Mouse (Mus musculus) bone marrow, adult 2 months (tissue): ENCODE results near the gene Abca1. TPM values are rescaled to one million over a fixed set of nuclear protein-coding genes. Genes with fewer than 3 reads are reported as not detected.

Experiments
- H3K27ac ChIP-seq: fragments of 200-500 bp; 2 replicates; pipeline ENCODE4 v1.5.1; 2012; ENCODE audit warnings: low read depth, mild to moderate bottlenecking, control low read depth, inconsistent platforms, low read length; ENCODE audit not compliant: control insufficient read depth, poor library complexity, insufficient read depth
- H3K4me1 ChIP-seq: fragments of 200-500 bp; 2 replicates; pipeline ENCODE4 v1.6.1; 2011; ENCODE audit warnings: low read length; ENCODE audit not compliant: control insufficient read depth, insufficient read depth
- H3K4me3 ChIP-seq: fragments of 200-500 bp; replicated peaks from 2 replicates; pipeline ENCODE3; 2011; ENCODE audit warnings: mild to moderate bottlenecking, low read depth, low read length, control low read depth; ENCODE audit not compliant: control insufficient read depth
- CTCF ChIP-seq: fragments of 200-500 bp; IDR thresholded peaks from 2 replicates; pipeline ENCODE4 v1.5.1; 2011; ENCODE audit warnings: low read length, control low read depth; ENCODE audit not compliant: control insufficient read depth, insufficient read depth
- POLR2A ChIP-seq: fragments of 200-500 bp; IDR thresholded peaks from 2 replicates; pipeline ENCODE4 v1.6.1; 2011; ENCODE audit warnings: low read depth, mild to moderate bottlenecking, control low read depth, low read length, borderline replicate concordance; ENCODE audit not compliant: control insufficient read depth
- WGBS: fragments of 180-500 bp; shearing (Covaris S2); methylation state at CpG from one replicate; pipeline ENCODE4 v1.1.7; 2018; 5-methylcytosine and 5-hydroxymethylcytosine counted together
- polyA plus RNA-seq: library from polyadenylated mRNA; stranded (reverse); fragments of >200 nt; gene quantifications from 2 replicates; pipeline ENCODE4 v1.2.4, GENCODE M21; 2011; ENCODE audit warnings: low replicate concordance; ENCODE audit not compliant: missing spikeins, insufficient read depth, insufficient read length

Abca1 gene
- polyA plus RNA-seq, 1 experiment, result 4.9 TPM

DNA sequence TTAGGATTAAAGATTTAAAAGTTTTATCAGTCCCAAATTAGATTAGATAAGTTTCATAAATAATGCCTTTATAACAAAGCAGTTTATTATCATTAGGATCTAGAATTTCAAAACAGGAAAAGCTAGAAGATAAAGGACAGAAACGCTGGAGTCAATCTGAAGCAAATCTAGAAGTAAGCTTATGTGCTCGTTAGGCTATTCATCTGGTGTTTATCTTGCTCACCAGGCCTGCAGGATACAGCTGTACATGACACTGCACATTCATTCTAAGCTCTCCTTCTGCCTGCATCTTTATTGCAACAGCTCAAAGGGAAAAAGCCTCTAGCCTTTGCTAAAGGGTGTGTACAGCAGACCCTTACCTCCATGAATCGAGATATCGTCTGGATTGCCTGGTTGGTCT lies 74.1 kb downstream of the Abca1 start:
- WGBS, result 17% methylated on average over 4 of the region's 4 CpGs
- TF ChIP-seq POLR2A, result no peak
- no peak for TF ChIP-seq CTCF
- H3K4me3 ChIP-seq, result no peak overlapping the region

DNA sequence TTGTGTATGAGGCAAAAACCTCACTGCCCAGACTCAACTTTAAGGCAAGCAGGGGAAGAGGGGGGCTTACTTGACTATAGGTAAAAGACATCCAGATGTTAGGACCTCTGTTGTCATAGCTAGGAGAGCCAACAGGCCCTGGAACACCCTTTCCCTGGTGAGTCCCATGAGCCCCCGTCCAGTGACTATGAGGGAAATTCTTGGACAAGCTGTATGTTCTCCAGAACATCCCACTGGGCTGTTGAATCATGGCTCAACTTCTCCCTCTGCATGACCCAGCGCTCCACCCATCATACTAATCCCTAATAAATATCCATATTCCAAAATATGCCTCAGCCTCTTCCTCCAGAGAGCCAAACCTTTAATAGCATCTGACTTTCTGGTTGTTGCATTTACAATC lies 76.6 kb downstream of the Abca1 start:
- Histone ChIP-seq H3K4me1 (no peaks in the 10 kb centered on the region), H3K27ac (no peak overlapping the region), H3K4me3 (no peak overlapping the region)
- WGBS, result 87% methylated on average over 2 of the region's 2 CpGs
- TF ChIP-seq CTCF, result no peak
- no peak for TF ChIP-seq POLR2A

More for the DNA sequence above, 74.1 kb downstream of the Abca1 start:
- H3K4me1 ChIP-seq, result no peaks in the 10 kb centered on the region; the same call in 1 of the 2 replicates
- no peak overlapping the region for H3K27ac ChIP-seq

DNA sequence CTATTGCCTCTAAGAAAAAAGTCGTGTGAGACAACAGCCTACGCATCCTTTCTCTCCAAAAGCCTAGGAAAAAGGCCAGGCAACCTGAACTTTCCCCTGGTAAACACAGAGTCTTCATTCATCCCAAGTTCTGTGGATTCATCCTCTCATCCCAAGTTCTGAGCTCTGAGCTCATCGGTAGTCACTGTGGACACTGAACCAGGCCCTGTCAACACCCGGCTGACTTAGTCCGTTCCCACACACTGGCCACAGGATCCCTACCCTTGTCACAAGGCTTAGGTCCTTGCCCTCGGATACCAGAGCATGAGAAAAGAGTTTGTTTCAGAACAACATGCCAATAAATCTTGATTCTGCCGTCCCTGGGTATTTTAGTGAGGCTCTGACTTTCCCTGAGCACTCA lies 77.2 kb downstream of the Abca1 start:
- H3K4me3 ChIP-seq, result no peak overlapping the region
- no peak overlapping the region for H3K27ac ChIP-seq
- WGBS, result 81% methylated on average over 7 of the region's 7 CpGs
- no peaks in the 10 kb centered on the region for H3K4me1 ChIP-seq
- TF ChIP-seq CTCF (no peak), POLR2A (no peak)

DNA sequence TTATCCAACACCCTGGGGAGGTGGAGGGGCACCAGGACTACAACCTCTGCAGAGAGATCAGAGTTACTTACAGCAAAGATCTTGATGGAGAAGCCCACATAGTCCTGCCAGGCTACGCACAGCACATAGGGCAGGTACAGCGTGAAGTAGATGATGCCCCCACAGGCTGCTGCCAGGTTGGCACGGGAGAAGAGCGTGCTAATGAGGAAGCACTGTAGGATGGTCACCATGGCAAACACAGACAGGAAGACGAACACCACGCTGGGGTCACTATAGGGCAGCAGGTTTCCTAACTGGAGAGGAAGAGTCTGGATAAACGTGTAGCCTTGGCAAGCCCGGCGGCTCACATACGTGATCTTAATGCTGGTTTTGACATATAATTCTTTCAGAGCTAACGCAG lies 77.8 kb downstream of the Abca1 start:
- Histone ChIP-seq H3K4me3 (no peak overlapping the region), H3K4me1 (no peaks in the 10 kb centered on the region), H3K27ac (no peak overlapping the region)
- WGBS, result 56% methylated on average over 11 of the region's 11 CpGs
- TF ChIP-seq POLR2A (no peak), CTCF (no peak)

- H3K4me3 ChIP-seq, result no peak overlapping the region
- no peaks in the 10 kb centered on the region for H3K4me1 ChIP-seq
- TF ChIP-seq POLR2A (no peak), CTCF (no peak)
- H3K27ac ChIP-seq, result no peak overlapping the region
- WGBS, result 88% methylated on average over 3 of the region's 3 CpGs
These were observed 79.4 kb downstream of the Abca1 start for GRCm38 (mm10) chr4:53080290-53080689.

DNA sequence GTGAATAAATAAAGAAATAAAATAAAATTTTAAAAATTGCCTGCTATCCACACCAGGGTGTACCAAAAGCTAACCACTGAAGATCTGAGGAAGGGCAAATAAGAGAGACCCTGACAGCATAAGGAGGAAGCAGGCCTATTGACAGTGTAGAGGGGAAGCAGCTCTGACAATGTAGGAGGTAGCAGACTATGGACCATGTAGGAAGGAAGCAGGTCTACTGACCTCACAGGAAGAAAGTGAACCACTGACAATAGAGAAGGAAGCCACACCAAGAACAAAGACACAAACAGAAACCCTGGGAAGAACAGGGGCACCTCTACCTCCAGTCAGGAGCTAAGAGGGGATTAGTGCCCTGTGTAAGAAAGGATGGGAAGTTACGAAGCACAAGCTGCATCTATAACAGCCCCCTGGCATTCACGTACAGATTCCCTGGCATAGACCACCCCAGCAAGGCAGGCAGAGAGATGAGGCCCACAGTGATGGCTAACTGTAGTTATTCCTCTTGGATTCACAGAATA lies 80.8 kb downstream of the Abca1 start:
- 73% methylated on average over 2 of the region's 2 CpGs for WGBS
- Histone ChIP-seq H3K27ac (no peak overlapping the region), H3K4me1 (no peaks in the 10 kb centered on the region), H3K4me3 (no peak overlapping the region)
- TF ChIP-seq POLR2A, result no peak
- no peak for TF ChIP-seq CTCF

DNA sequence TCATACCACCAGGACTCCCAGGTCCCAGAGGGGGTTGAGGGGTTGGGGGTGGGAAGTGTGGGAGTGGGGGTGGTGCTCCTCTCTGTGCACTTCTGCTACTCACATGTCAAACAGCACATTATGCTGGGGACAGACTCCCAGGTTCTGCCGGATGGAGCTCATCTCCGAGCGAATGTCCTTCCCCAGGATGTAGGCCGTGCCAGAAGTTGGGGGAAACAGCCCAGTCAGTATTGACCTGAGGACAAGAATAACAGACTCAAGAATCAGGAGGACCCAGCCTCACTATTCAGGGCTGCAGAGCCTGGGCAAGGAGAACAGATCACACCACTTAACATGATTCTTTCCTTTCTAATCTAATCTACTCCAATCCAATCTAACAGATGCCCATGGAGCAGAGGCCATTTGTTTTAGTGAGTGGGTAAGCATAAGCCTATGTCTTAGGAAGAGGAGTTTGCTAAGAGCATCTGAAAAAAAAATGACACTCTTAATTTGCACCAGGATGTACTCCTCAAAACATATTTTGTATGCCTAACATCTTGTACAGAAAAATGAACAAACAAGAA lies 82.8 kb downstream of the Abca1 start:
- H3K4me3 ChIP-seq, result no peak overlapping the region
- H3K4me1 ChIP-seq, result no peaks in the 10 kb centered on the region
- TF ChIP-seq CTCF, result no peak
- no peak for TF ChIP-seq POLR2A
- 92% methylated on average over 4 of the region's 4 CpGs for WGBS
- no peak overlapping the region for H3K27ac ChIP-seq

GRCm38 (mm10) chr4:53073025-53073424 lies 86.7 kb downstream of the Abca1 start:
- Histone ChIP-seq H3K4me3 (no peak overlapping the region), H3K4me1 (no peaks in the 10 kb centered on the region), H3K27ac (no peak overlapping the region)
- 91% methylated on average over 7 of the region's 7 CpGs for WGBS
- no peak for TF ChIP-seq POLR2A
- TF ChIP-seq CTCF, result no peak

DNA sequence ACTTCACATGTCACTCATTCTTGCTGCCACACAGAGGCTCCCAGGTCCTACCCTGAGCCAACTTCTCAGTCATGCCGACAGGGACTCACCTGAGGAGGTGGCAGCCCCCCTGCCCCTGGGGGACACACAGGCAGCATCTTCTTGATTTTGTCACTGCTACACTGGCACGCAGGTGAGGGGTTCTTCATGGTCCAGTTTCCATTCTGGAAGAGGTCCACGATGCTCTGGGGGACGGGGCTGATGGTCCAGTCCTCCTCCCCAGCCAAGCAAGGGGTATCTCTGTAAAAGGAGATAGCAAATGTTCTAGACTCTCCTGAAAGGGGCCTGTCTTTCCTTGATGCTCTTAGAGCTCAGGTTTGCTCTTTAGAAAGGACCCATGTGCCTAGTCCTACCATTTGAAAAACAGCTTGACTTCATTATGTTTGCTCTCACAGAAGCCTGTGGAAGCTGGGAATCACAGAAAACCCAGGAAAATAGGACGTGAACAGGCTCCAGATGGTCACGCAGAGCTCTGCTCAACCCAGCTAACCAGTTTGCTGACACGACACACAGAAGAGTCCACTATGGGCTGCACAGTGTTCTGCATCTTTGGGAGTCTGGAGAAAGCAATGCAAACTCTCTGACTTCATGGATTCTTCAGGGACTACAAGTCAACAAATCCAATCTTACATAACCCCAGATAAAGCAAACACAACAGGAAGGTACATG lies 97.2 kb downstream of the Abca1 start:
- no peaks in the 10 kb centered on the region for H3K4me1 ChIP-seq
- no peak overlapping the region for H3K4me3 ChIP-seq
- no peak for TF ChIP-seq CTCF
- no peak for TF ChIP-seq POLR2A
- H3K27ac ChIP-seq, result no peak overlapping the region
- WGBS, result 87% methylated on average over 7 of the region's 7 CpGs
